Mouse (Mus musculus) megakaryocyte, embryonic 14.5 days (primary cell): ENCODE data around the gene Ifnar1. TPM values are rescaled to one million over a fixed set of nuclear protein-coding genes. Genes with fewer than 3 reads are reported as not detected.

Experiments used
- H3K27me3 ChIP-seq: replicated peaks from 2 replicates; pipeline ENCODE3; 2012; ENCODE audit warnings: inconsistent platforms
- H3K36me3 ChIP-seq: replicated peaks from 2 replicates; pipeline ENCODE3; 2012; ENCODE audit warnings: low read length, inconsistent platforms, mixed read lengths
- H3K4me1 ChIP-seq: 2 replicates; pipeline ENCODE4 v1.6.1; 2012; ENCODE audit warnings: inconsistent platforms
- H3K4me3 ChIP-seq: replicated peaks from 2 replicates; pipeline ENCODE3; 2012; ENCODE audit warnings: moderate library complexity, mild to moderate bottlenecking, inconsistent platforms
- H3K9me3 ChIP-seq: 2 replicates; pipeline ENCODE4 v1.6.1; 2012; ENCODE audit warnings: inconsistent platforms
- FLI1 ChIP-seq: IDR thresholded peaks from 2 replicates; pipeline ENCODE4 v1.6.1; 2012; ENCODE audit warnings: low read length, inconsistent platforms, mixed read lengths
- GATA1 ChIP-seq: IDR thresholded peaks from 3 replicates; pipeline ENCODE4 v1.6.1; 2012; ENCODE audit warnings: mixed read lengths, low read length, inconsistent platforms, borderline replicate concordance
- polyA plus RNA-seq: library from polyadenylated mRNA; stranded (reverse); fragments of >175 nt; gene quantifications from 2 replicates; pipeline ENCODE4 v1.2.3, GENCODE M21; 2012; ENCODE audit warnings: low replicate concordance; ENCODE audit not compliant: insufficient read depth

Ifnar1 gene
- polyA plus RNA-seq, 1 experiment = 3.8 TPM

- H3K4me1 ChIP-seq = peaks cover 62% of the 10 kb centered on the region
- peaks cover 18% of the 10 kb centered on the region for H3K27me3 ChIP-seq
- no peak for TF ChIP-seq FLI1
- no peak for TF ChIP-seq GATA1
- peaks cover 11% of the 10 kb centered on the region for H3K36me3 ChIP-seq
- peak overlapping the region; percentile 97 for H3K4me3 ChIP-seq
- H3K9me3 ChIP-seq = no peaks in the 10 kb centered on the region
Measured at GRCm38 (mm10) chr16:91546391-91546835, 61.4 kb downstream of the Ifnar1 start.

GRCm38 (mm10) chr16:91546836-91547741 is 62.1 kb downstream of the Ifnar1 start, which contains the start of gene Ifngr2:
TSS of gene Ifngr2 (plus strand) at chr16:91547072.
- Histone ChIP-seq H3K36me3 (peaks cover 17% of the 10 kb centered on the region), H3K9me3 (no peaks in the 10 kb centered on the region), H3K27me3 (peaks cover 17% of the 10 kb centered on the region), H3K4me3 (peak within 1 kb of the TSS; percentile 97), H3K4me1 (peaks cover 64% of the 10 kb centered on the region)
- no peak for TF ChIP-seq GATA1

- Histone ChIP-seq H3K4me1 (peaks cover 69% of the 10 kb centered on the region), H3K27me3 (peaks cover 17% of the 10 kb centered on the region), H3K9me3 (no peaks in the 10 kb centered on the region), H3K36me3 (peaks cover 23% of the 10 kb centered on the region), H3K4me3 (peak overlapping the region; percentile 97)
- no peak for TF ChIP-seq GATA1
- TF ChIP-seq FLI1 = no peak
Measured at GRCm38 (mm10) chr16:91547974-91548373, 62.9 kb downstream of the Ifnar1 start.

GRCm38 (mm10) chr16:91548586-91548985 is 63.5 kb downstream of the Ifnar1 start:
- Histone ChIP-seq H3K27me3 (peaks cover 23% of the 10 kb centered on the region), H3K36me3 (peaks cover 28% of the 10 kb centered on the region), H3K4me1 (peaks cover 76% of the 10 kb centered on the region), H3K4me3 (peak overlapping the region; percentile 97), H3K9me3 (no peaks in the 10 kb centered on the region)
- TF ChIP-seq FLI1 (no peak), GATA1 (no peak)

- TF ChIP-seq GATA1 (no peak), FLI1 (no peak)
- Histone ChIP-seq H3K36me3 (peaks cover 31% of the 10 kb centered on the region), H3K9me3 (no peaks in the 10 kb centered on the region), H3K4me1 (peaks cover 80% of the 10 kb centered on the region), H3K4me3 (peak overlapping the region; percentile 97), H3K27me3 (peaks cover 27% of the 10 kb centered on the region)
Measured at GRCm38 (mm10) chr16:91548996-91549395, 64.0 kb downstream of the Ifnar1 start.

- H3K4me3 ChIP-seq = peak overlapping the region; percentile 74
Measured at GRCm38 (mm10) chr16:91549616-91550015, 64.6 kb downstream of the Ifnar1 start.

GRCm38 (mm10) chr16:91551081-91551524 is 66.1 kb downstream of the Ifnar1 start:
- Histone ChIP-seq H3K4me3 (peak overlapping the region; percentile 62), H3K27me3 (peaks cover 39% of the 10 kb centered on the region), H3K36me3 (peaks cover 52% of the 10 kb centered on the region), H3K4me1 (peaks cover 71% of the 10 kb centered on the region), H3K9me3 (no peaks in the 10 kb centered on the region)
- no peak for TF ChIP-seq GATA1
- TF ChIP-seq FLI1 = no peak

More at GRCm38 (mm10) chr16:91549616-91550015, 64.6 kb downstream of the Ifnar1 start:
- Histone ChIP-seq H3K9me3 (no peaks in the 10 kb centered on the region), H3K4me1 (peaks cover 84% of the 10 kb centered on the region), H3K36me3 (peaks cover 37% of the 10 kb centered on the region), H3K27me3 (peaks cover 33% of the 10 kb centered on the region)
- no peak for TF ChIP-seq GATA1
- no peak for TF ChIP-seq FLI1

GRCm38 (mm10) chr16:91552072-91552471 is 67.0 kb downstream of the Ifnar1 start:
- Histone ChIP-seq H3K4me1 (peaks cover 65% of the 10 kb centered on the region), H3K4me3 (no peak overlapping the region), H3K9me3 (no peaks in the 10 kb centered on the region), H3K36me3 (peaks cover 61% of the 10 kb centered on the region), H3K27me3 (peaks cover 42% of the 10 kb centered on the region)
- TF ChIP-seq GATA1 (no peak), FLI1 (no peak)

GRCm38 (mm10) chr16:91553625-91554024 is 68.6 kb downstream of the Ifnar1 start:
- Histone ChIP-seq H3K4me1 (peaks cover 50% of the 10 kb centered on the region), H3K9me3 (no peaks in the 10 kb centered on the region), H3K4me3 (no peak overlapping the region), H3K27me3 (peaks cover 42% of the 10 kb centered on the region), H3K36me3 (peaks cover 75% of the 10 kb centered on the region)
- TF ChIP-seq FLI1 (no peak), GATA1 (no peak)

GRCm38 (mm10) chr16:91555017-91555605 is 70.1 kb downstream of the Ifnar1 start:
- H3K36me3 ChIP-seq = peaks cover 85% of the 10 kb centered on the region
- H3K4me3 ChIP-seq = no peak overlapping the region
- no peaks in the 10 kb centered on the region for H3K9me3 ChIP-seq
- TF ChIP-seq FLI1 = no peak
- no peak for TF ChIP-seq GATA1
- peaks cover 35% of the 10 kb centered on the region for H3K4me1 ChIP-seq
- peaks cover 44% of the 10 kb centered on the region for H3K27me3 ChIP-seq
